Mouse (Mus musculus) CD4-positive naive resting alpha-beta T cell, adult 57 days (primary cell): ENCODE data around the gene Olfr6. TPM values are rescaled to one million over a fixed set of nuclear protein-coding genes. Genes with fewer than 3 reads are reported as not detected.

Source experiments
- total RNA-seq: library from RNA; stranded (reverse); gene quantifications from one replicate; pipeline ENCODE4 v1.2.4, GENCODE M21; 2023

The Olfr6 gene
- not detected for total RNA-seq

DNA sequence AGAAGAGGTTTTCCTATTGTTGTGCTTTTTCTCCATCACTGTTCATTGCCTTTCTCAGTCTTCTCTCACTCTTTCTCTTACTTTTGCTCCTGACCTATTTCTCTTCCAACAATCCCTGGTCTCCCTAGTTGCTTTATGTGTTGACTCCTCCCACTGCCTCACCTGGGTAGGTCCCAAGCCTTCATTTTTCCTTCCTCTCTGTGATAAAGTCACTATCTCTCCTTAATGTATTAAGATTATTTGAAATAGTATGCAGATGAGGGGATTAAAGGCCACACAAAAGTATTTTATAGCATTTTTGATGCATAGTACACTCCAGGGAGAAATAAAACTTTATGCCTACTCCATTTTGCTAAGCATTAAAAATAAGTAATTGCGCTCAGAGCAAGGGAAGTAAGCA, at the start of gene Olfr6:
Gene Olfr6 (minus strand): TSS at position 101 of the 400 bp plus-strand sequence.

DNA sequence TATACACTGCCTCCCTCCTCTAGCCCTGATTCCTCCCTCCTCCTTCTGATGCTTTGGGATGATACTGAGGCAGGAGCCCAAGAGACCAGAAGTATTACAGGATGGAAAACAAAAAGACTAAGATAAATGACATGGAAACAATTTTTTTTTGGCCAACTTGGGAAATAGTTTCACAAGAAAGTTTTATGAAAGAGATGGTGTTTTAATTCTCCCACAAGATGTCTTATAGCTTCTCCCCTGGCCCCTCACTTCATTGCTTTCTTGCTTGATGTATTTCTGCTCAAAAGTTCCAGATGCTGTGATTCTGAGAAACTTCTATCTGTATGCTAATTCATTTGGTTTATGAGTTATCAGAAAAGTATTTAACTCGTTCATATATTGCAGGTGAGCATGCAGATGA, 42.2 kb upstream of the Olfr6 start, which contains the start of gene Olfr2:
Gene Olfr2 (minus strand): TSS at position 101 of the 400 bp plus-strand sequence.

GRCm38 (mm10) chr7:106975353-106975752, 11.6 kb upstream of the Olfr6 start, which contains the start of gene Olfr711:
Olfr711 (minus strand) TSS chr7:106975453.

DNA sequence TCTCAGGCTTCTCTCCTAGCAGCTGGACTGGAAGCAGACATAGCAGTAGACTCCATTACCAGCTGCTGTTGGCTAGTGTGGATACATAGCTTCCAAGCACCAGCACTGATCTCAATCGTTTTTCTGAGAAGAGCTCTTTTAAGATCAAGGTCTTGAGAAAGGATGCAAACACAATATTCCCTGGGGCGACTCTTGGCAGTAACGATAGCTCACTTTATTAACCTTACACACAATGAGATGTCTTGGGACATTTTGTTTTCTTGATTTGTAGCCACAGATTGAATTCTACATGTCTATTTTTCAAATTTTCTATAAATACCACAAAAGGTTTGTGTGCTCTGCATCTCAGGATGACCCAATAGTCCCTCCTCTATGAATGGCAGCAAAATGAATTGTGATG, 15.5 kb downstream of the Olfr6 start, which contains the start of gene Olfr710:
Gene Olfr710 (minus strand): TSS at position 101 of the 400 bp plus-strand sequence.

DNA sequence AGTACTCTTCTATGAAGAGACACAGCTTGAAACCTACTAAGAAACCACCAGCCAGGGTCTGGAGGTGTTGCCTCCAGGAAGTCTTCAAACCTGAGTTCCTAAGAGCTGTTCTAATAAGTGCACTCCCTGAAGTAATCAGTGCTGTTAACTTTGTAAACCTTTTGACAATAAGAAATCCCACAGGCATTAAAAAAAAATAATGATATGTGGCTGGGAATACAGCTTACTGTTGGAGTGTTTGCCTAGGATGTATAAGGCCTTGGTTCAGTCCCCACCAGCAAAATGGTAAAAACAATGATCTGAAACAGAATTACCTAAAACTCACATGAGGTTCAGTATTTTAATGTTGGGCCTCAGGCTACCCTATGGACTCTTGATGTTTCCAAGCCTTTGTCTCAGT, 31.6 kb downstream of the Olfr6 start, which contains the start of gene Olfr709-ps1:
Gene Olfr709-ps1 (minus strand): TSS at position 101 of the 400 bp plus-strand sequence.

DNA sequence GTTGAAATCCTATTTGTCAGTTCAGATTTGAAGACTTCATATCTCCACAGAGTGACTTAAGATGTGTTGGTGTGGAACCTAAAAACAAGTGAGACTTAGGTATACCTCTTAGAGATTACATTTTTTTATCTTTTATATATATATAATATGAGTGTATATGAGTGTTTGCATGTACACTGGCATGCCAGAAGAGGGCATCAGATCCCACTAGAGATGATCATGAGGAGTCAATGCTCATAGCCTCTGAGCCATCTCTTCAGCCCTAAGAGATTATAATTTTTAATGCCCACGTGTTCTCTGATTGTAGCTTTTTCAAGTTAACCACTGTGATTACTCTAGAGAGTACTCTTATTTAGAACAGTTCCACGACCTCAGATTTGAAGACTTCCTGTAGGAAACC, 56.1 kb downstream of the Olfr6 start, which contains the start of gene Olfr1532-ps1:
Gene Olfr1532-ps1 (plus strand): TSS at position 326 of the 400 bp plus-strand sequence.

Other genes with a start within 250 kb of the Olfr6 start
- not detected for gene Olfr695, start 247.5 kb downstream of the Olfr6 start, total RNA-seq
- not detected for gene Olfr697, start 221.5 kb downstream of the Olfr6 start, total RNA-seq
- not detected for gene Olfr698, start 208.5 kb downstream of the Olfr6 start, total RNA-seq
- not detected for gene Olfr699, start 170.7 kb downstream of the Olfr6 start, total RNA-seq
- gene Olfr700, start 155.1 kb downstream of the Olfr6 start, total RNA-seq, result not detected
- not detected for gene Olfr701, start 149.8 kb downstream of the Olfr6 start, total RNA-seq
- not detected for gene Olfr702, start 130.0 kb downstream of the Olfr6 start, total RNA-seq
- not detected for gene Olfr703, start 120.6 kb downstream of the Olfr6 start, total RNA-seq
- not detected for gene Olfr704, start 100.8 kb downstream of the Olfr6 start, total RNA-seq
- not detected for gene Olfr705, start 87.0 kb downstream of the Olfr6 start, total RNA-seq
- gene Olfr706, start 75.8 kb downstream of the Olfr6 start, total RNA-seq, result not detected
- not detected for gene Olfr707, start 62.7 kb downstream of the Olfr6 start, total RNA-seq
- gene Olfr1532-ps1, start 55.9 kb downstream of the Olfr6 start, total RNA-seq, result not detected
- 0.33 TPM for gene Olfr709-ps1, start 31.7 kb downstream of the Olfr6 start, total RNA-seq
- not detected for gene Olfr710, start 15.6 kb downstream of the Olfr6 start, total RNA-seq
- not detected for gene Olfr711, start 11.5 kb upstream of the Olfr6 start, total RNA-seq
- gene Olfr2, start 42.1 kb upstream of the Olfr6 start, total RNA-seq, result not detected
- gene Olfr713, start 67.2 kb upstream of the Olfr6 start, total RNA-seq, result not detected
- gene Olfr714, start 107.0 kb upstream of the Olfr6 start, total RNA-seq, result not detected
- gene Olfr17, start 129.3 kb upstream of the Olfr6 start, total RNA-seq, result not detected
- gene Olfr715b, start 146.4 kb upstream of the Olfr6 start, total RNA-seq, result not detected
- gene Olfr715, start 167.1 kb upstream of the Olfr6 start, total RNA-seq, result not detected
- not detected for gene Olfr716, start 174.4 kb upstream of the Olfr6 start, total RNA-seq
- gene Nlrp14, start 203.1 kb upstream of the Olfr6 start, total RNA-seq, result not detected
- gene Rbmxl2, start 245.5 kb upstream of the Olfr6 start, total RNA-seq, result not detected